Mouse (Mus musculus): Measurements from ENCODE around the gene Slc7a8.

- TF ChIP-seq POLR2A (IDR thresholded peaks at IDR 0.05; ENCODE audit: low read depth, low read length) (no peak), CTCF (IDR thresholded peaks at IDR 0.05; ENCODE audit: borderline replicate concordance, insufficient read depth, low read length) (no peak)
Observed at GRCm38 (mm10) chr14:54714617-54715081, 67.1 kb downstream of the Slc7a8 start.
